Mouse (Mus musculus): ENCODE measurements around the gene Cdr2l. TPM values are rescaled to one million over a fixed set of nuclear protein-coding genes. Genes with fewer than 3 reads are reported as not detected.

Gene Cdr2l
- polyA plus RNA-seq, 2 experiments = 1.0 to 1.5 TPM

DNA sequence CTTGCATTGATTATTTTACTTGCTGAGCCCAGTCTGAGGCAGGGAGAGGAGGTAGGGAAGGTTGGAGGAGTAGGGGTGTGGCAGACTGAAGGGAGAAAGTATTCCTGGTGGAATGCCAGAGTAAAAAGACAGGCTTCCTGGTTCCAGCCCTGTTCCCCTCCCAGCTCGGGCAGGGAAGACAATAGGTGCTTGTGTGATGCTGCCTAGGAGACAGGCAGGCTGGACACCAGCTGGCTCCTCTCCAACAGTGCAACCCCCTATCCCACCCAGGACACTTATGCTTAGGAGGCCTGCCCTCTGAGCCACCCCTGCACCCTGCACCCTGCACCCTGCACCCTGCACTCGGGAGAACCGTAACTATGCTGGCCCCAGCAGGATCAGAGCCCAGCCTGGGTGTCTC lies 22.4 kb upstream of the Cdr2l start:
- H3K9ac ChIP-seq (replicated peaks) = no peak overlapping the region
- no peak for ATAC-seq (ENCODE audit: insufficient read depth)
- H3K4me2 ChIP-seq (ENCODE audit: low read depth) = no peak overlapping the region
- no peaks in the 10 kb centered on the region for H3K36me3 ChIP-seq (replicated peaks; ENCODE audit: control insufficient read depth, insufficient read depth, low read depth)
- no peaks in the 10 kb centered on the region for H3K27me3 ChIP-seq (ENCODE audit: control insufficient read depth, insufficient read depth, low read length)
- no peak overlapping the region for H3K4me3 ChIP-seq (ENCODE audit: insufficient read depth in 1 of 2, low read depth in 2 of 2, low read length in 2 of 2)
- no peaks in the 10 kb centered on the region for H3K9me3 ChIP-seq (ENCODE audit: control insufficient read depth, low read length)
- no peak for TF ChIP-seq EP300 (IDR thresholded peaks at IDR 0.05; ENCODE audit: low read depth)
- TF ChIP-seq CTCF (IDR thresholded peaks at IDR 0.05; ENCODE audit: low read depth) = no peak
- no peak overlapping the region for H3K27ac ChIP-seq
- no peak for DNase-seq (ENCODE audit: low read depth in 3 of 3, low spot score in 3 of 3)
- H3K4me1 ChIP-seq (replicated peaks; ENCODE audit: control insufficient read depth in 2 of 2, insufficient read depth in 2 of 2, low read length in 1 of 2) = no peaks in the 10 kb centered on the region
- 44% methylated on average over 3 of the region's 3 CpGs for WGBS (ENCODE audit: insufficient replicate concordance)

DNA sequence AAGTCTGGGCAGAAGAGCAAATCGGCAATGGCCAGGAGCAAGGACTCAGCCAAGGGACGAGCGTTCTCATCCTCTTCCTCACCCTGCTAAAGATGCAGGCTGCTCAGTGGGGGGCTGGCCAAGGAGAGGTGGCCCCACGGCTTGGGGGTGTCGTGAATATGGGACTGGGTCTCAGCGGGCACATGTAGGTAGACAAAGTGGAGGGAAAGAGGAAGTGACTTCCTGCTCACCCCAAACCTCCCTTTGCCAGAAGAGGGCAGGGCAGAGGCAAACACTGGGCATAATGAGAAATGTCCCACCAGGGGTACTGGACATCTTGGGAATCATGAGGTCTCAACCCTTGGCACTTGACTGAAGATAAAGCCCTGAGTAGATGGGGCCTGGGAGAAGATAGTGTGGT lies 22.0 kb upstream of the Cdr2l start:
- WGBS (ENCODE audit: insufficient replicate concordance) = 48% methylated on average over 6 of the region's 6 CpGs

GRCm38 (mm10) chr11:115364136-115364535 lies 17.6 kb upstream of the Cdr2l start:
- H3K4me2 ChIP-seq (ENCODE audit: low read depth) = no peak overlapping the region
- H3K27ac ChIP-seq = no peak overlapping the region
- ATAC-seq (ENCODE audit: insufficient read depth) (no peak), DNase-seq (ENCODE audit: low read depth in 3 of 3, low spot score in 3 of 3) (no peak)
- no peak overlapping the region for H3K4me3 ChIP-seq (ENCODE audit: insufficient read depth in 1 of 2, low read depth in 2 of 2, low read length in 2 of 2)
- no peak overlapping the region for H3K9ac ChIP-seq (replicated peaks)
- no peaks in the 10 kb centered on the region for H3K36me3 ChIP-seq (replicated peaks; ENCODE audit: control insufficient read depth, insufficient read depth, low read depth)
- no peak for TF ChIP-seq CTCF (IDR thresholded peaks at IDR 0.05; ENCODE audit: low read depth)
- no peak for TF ChIP-seq EP300 (IDR thresholded peaks at IDR 0.05; ENCODE audit: low read depth)
- H3K4me1 ChIP-seq (replicated peaks; ENCODE audit: control insufficient read depth in 2 of 2, insufficient read depth in 2 of 2, low read length in 1 of 2) = peaks cover 0 to 2% of the 10 kb centered on the region in 2 experiments; a peak in 1 of 4 replicates
- peaks cover 26% of the 10 kb centered on the region for H3K27me3 ChIP-seq (ENCODE audit: control insufficient read depth, insufficient read depth, low read length)
- H3K9me3 ChIP-seq (ENCODE audit: control insufficient read depth, low read length) = no peaks in the 10 kb centered on the region
- WGBS (ENCODE audit: insufficient replicate concordance) = 67% methylated on average over 3 of the region's 3 CpGs

More for the DNA sequence above, 22.0 kb upstream of the Cdr2l start:
- Histone ChIP-seq H3K4me1 (replicated peaks; ENCODE audit: control insufficient read depth in 2 of 2, insufficient read depth in 2 of 2, low read length in 1 of 2) (no peaks in the 10 kb centered on the region), H3K4me2 (ENCODE audit: low read depth) (no peak overlapping the region), H3K36me3 (replicated peaks; ENCODE audit: control insufficient read depth, insufficient read depth, low read depth) (no peaks in the 10 kb centered on the region), H3K9ac (replicated peaks) (no peak overlapping the region), H3K4me3 (ENCODE audit: insufficient read depth in 1 of 2, low read depth in 2 of 2, low read length in 2 of 2) (no peak overlapping the region), H3K9me3 (ENCODE audit: control insufficient read depth, low read length) (no peaks in the 10 kb centered on the region), H3K27ac (no peak overlapping the region), H3K27me3 (ENCODE audit: control insufficient read depth, insufficient read depth, low read length) (no peaks in the 10 kb centered on the region)
- TF ChIP-seq EP300 (IDR thresholded peaks at IDR 0.05; ENCODE audit: low read depth) (no peak), CTCF (IDR thresholded peaks at IDR 0.05; ENCODE audit: low read depth) (peak; percentile 28; the same call in 1 of the 2 replicates)
- ATAC-seq (ENCODE audit: insufficient read depth) (no peak), DNase-seq (ENCODE audit: low read depth in 3 of 3, low spot score in 3 of 3) (no peak)

- no peak overlapping the region for H3K9ac ChIP-seq (replicated peaks)
- H3K27ac ChIP-seq = no peak overlapping the region
- no peak overlapping the region for H3K4me3 ChIP-seq (ENCODE audit: insufficient read depth in 1 of 2, low read depth in 2 of 2, low read length in 2 of 2)
- no peaks in the 10 kb centered on the region for H3K9me3 ChIP-seq (ENCODE audit: control insufficient read depth, low read length)
- WGBS (ENCODE audit: insufficient replicate concordance) = 12% methylated on average over 7 of the region's 7 CpGs
- DNase-seq (ENCODE audit: low read depth in 3 of 3, low spot score in 3 of 3) = no peak
- H3K4me2 ChIP-seq (ENCODE audit: low read depth) = no peak overlapping the region
- no peak for ATAC-seq (ENCODE audit: insufficient read depth)
- no peaks in the 10 kb centered on the region for H3K36me3 ChIP-seq (replicated peaks; ENCODE audit: control insufficient read depth, insufficient read depth, low read depth)
- peaks cover 0 to 2% of the 10 kb centered on the region in 2 experiments; a peak in 1 of 4 replicates for H3K4me1 ChIP-seq (replicated peaks; ENCODE audit: control insufficient read depth in 2 of 2, insufficient read depth in 2 of 2, low read length in 1 of 2)
- peaks cover 29% of the 10 kb centered on the region for H3K27me3 ChIP-seq (ENCODE audit: control insufficient read depth, insufficient read depth, low read length)
- no peak for TF ChIP-seq EP300 (IDR thresholded peaks at IDR 0.05; ENCODE audit: low read depth)
- TF ChIP-seq CTCF (IDR thresholded peaks at IDR 0.05; ENCODE audit: low read depth) = no peak
These were observed 15.5 kb upstream of the Cdr2l start for GRCm38 (mm10) chr11:115366039-115366705.

GRCm38 (mm10) chr11:115366706-115367394 lies 14.9 kb upstream of the Cdr2l start:
- H3K27ac ChIP-seq = no peak overlapping the region
- H3K9ac ChIP-seq (replicated peaks) = no peak overlapping the region
- WGBS (ENCODE audit: insufficient replicate concordance) = 5% methylated on average over 28 of the region's 28 CpGs
- H3K4me1 ChIP-seq (replicated peaks; ENCODE audit: control insufficient read depth in 2 of 2, insufficient read depth in 2 of 2, low read length in 1 of 2) = peaks cover 0 to 2% of the 10 kb centered on the region in 2 experiments; a peak in 1 of 4 replicates
- H3K36me3 ChIP-seq (replicated peaks; ENCODE audit: control insufficient read depth, insufficient read depth, low read depth) = no peaks in the 10 kb centered on the region
- no peaks in the 10 kb centered on the region for H3K9me3 ChIP-seq (ENCODE audit: control insufficient read depth, low read length)
- DNase-seq (ENCODE audit: low read depth in 3 of 3, low spot score in 3 of 3) (no peak), ATAC-seq (ENCODE audit: insufficient read depth) (no peak)
- H3K4me3 ChIP-seq (ENCODE audit: insufficient read depth in 1 of 2, low read depth in 2 of 2, low read length in 2 of 2) = peak overlapping the region in 1 of 2 experiments; percentile 11; a peak in 1 of 4 replicates
- TF ChIP-seq CTCF (IDR thresholded peaks at IDR 0.05; ENCODE audit: low read depth) (no peak), EP300 (IDR thresholded peaks at IDR 0.05; ENCODE audit: low read depth) (no peak)
- peak overlapping the region; percentile 52 for H3K4me2 ChIP-seq (ENCODE audit: low read depth)
- H3K27me3 ChIP-seq (ENCODE audit: control insufficient read depth, insufficient read depth, low read length) = peaks cover 29% of the 10 kb centered on the region

Data from liver, embryonic 14.5 days (tissue).